Mouse (Mus musculus): ENCODE data around the gene Nlrp3.
A peak's percentile ranks its signal among the peaks of the same experiment; 100 is the strongest.

Gene Nlrp3

DNA sequence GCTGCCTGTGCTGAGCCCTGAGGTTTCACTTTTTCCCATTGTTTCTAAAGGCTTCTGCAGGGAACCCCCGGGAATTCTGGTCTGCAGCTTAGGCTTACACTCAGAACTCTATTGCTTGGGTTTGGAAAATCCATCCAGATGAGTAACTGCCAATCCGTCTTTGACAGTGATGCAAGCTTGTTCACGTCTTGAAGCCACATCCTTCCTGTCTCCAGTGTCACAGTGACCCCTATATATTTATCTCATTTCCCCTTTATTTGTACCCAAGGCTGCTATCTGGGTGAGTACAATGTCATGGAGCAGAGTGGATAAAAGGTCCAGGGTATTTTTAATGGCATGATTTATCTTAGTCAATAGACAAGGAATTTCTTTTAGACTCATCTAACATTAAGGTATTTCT, at the start of gene Nlrp3:
Gene Nlrp3, plus strand, starts transcription at position 245 of the 400 bp plus-strand sequence.
- DNase-seq (ENCODE audit: low spot score), result no peak

DNA sequence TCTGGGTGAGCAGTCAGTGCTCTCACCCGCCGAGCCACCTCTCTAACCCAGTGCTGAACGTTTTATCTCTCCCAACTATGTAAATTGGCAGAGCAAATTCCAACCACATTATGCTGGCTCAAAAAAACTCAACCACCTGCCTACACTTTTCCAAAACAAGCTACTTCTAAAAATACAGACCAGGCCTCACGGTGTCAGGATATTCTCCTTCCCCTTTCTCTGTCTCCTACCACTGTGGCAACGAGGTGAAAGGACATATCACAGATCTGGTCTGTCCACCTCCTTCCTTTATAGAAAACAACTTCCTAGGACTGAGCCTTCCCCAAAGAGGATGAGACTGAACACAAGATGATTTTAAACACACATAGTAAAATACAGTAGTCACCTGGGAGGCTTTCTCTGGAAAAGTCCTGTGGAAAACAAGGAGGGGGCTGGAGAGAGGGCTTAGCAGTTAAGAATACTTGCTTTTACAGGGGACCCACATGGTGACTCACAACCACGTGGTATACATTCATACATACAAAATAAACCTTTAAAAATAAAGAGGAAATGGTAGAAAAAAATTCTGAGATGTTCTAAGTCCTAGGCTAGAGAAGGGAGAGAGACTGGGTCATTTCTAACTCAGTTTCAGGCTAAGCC, 44.6 kb upstream of the Nlrp3 start:
- no peak for DNase-seq (ENCODE audit: low spot score)

GRCm38 (mm10) chr11:59497747-59498146, 43.6 kb upstream of the Nlrp3 start:
- no peak for DNase-seq (ENCODE audit: low spot score)

GRCm38 (mm10) chr11:59501978-59502700, 39.2 kb upstream of the Nlrp3 start:
- no peak for DNase-seq (ENCODE audit: low spot score)

DNA sequence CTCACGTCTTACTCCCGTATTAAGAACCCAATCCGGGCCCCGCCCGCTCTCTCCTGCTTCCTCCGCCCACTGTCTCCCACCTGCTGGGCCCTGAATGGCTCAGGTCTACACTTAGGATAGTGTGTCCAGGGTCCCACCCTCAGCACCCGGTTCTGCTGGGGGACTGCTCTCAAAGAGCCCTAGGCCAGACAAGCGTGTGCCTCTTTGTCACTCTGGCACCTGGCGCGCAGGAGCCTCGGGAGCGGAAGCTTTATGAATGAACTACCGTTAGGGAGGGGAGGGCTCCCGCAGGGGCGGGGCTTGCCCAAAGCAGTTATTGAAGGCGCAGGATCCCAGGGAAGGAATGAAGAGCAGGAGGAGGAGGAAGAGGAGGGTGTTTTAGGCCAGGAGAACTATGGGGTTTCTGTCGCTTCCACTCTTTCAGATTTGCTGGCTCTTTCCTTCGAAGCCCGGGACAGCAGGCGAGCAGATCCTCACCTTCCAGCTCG, 36.0 kb upstream of the Nlrp3 start:
- DNase-seq (ENCODE audit: low spot score), result peak; percentile 29

DNA sequence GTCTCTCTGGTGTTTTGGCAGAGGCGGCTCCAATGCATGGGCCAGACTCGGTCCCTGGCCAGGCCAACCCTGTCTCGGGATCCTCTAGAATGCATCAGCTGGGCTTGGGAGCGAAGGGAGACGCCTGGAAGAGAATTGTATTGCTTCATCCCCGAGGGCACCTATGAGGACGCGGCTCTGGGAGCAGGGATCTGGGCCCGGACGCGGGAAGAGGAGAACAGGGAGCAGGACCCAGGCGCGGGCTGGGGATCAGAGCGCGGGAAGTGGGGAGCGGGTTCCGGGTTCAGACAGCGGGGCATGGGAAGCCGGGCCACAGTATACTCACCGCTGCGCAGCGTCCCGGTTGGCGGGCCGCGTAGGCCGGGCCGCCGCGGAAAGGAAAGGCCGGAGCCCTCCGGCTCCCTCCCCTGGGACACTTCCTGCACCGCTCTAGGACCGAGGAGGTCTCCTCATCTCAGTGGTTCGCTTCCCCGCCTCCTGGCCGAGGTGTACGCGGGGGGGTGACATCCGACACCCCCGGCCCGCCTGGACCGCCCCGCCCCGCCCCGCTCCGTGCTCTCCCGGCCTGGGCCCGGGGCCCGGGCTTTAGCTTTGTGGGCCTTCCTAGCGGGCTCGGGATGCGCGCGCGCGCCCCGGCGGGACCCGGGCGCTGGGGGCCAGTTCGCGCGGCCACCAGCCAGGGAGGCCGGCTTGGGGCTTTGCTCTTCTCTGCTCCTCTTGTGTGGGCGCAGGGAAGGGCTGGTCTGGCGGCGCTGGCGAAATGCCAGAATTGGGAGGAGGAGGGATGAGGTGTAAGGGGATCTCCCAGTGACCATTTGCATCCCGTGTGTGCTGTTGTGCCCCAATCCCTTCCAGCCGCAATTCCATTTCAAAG, 35.3 kb upstream of the Nlrp3 start:
- peak; percentile 88 for DNase-seq (ENCODE audit: low spot score)

DNA sequence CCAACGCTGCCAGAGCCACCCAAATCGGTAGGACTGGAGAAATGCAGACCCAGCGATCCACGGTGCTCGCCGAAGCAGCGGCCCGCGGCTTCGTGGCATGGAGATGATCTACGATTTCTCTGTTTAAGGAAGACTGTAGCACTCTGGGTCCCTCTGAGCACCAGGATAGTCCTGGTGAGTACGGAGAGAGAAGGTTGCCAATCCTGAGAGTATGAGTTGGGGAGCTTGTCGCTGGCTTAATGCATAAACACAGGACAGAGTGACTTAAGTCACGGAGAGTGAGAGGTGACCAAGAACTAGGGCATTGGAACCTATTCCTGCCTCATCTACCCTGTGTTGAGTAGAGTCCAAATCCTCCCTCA, 34.7 kb upstream of the Nlrp3 start:
- no peak for DNase-seq (ENCODE audit: low spot score)

DNA sequence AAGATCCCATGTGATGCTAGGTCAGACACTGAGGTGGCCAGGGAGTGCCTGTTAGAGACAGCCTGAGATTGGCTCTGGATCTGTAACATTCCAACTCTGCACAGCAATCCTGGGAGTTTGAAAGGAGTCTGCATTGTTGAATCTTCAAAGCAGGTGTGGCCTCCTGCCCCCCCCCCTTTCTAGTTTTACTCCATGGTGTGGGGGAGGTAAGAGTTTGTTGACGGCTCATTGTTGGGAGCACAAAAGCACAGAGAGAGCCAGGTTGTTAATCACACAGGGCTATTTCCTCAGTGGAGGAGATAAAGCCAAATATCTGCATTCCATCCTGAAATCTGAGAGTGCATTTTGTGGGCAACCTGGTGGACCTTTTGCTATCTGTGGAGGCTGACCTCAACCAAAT, 29.8 kb upstream of the Nlrp3 start:
- no peak for DNase-seq (ENCODE audit: low spot score)

DNA sequence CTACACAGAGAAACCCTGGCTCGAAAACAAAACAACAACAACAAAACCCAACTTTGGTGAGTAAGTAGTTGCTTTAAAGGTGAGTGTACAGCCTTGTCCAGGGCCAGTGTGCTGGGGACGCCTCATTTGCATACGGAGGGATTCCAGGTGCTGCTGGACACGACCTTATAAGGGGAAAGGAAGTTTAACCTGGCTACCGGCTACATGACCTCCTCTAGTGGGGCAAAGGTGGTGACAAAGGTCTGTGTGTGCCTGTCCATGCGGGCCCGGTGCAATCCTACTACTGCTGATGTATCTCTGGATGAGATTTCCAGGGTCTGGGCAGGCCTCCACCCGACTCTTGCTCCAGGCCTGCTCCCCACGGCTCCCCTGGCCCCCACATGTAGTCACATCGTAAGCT, 28.6 kb upstream of the Nlrp3 start:
- no peak for DNase-seq (ENCODE audit: low spot score)

GRCm38 (mm10) chr11:59513556-59513955, 27.8 kb upstream of the Nlrp3 start:
- no peak for DNase-seq (ENCODE audit: low spot score)

DNA sequence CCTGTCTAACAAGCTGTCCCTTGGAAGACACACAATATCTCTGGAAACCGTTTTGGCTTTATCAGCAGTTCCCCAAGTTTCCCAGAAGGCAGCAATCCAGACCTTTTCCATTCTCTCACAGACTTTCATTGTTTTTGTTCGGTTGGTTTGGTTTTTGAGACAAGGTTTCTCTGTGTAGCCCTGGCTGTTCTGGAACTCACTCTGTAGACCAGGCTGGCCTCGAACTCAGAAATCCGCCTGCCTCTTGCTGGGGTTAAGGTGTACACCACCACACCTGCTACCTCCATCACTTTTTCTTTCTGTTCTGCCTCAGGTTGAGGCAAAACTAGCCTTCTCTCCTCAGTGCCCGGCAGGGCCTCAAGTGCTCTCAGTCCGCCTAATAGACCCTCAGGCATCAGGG, 27.0 kb upstream of the Nlrp3 start:
- no peak for DNase-seq (ENCODE audit: low spot score)

- no peak for DNase-seq (ENCODE audit: low spot score)
Measured at GRCm38 (mm10) chr11:59514789-59515188, 26.6 kb upstream of the Nlrp3 start.

- no peak for DNase-seq (ENCODE audit: low spot score)
Measured at GRCm38 (mm10) chr11:59517441-59517840, 23.9 kb upstream of the Nlrp3 start.

- no peak for DNase-seq (ENCODE audit: low spot score)
Measured at GRCm38 (mm10) chr11:59518226-59518625, 23.1 kb upstream of the Nlrp3 start.

- DNase-seq (ENCODE audit: low spot score), result no peak
Measured at GRCm38 (mm10) chr11:59519741-59520495, 21.4 kb upstream of the Nlrp3 start.

DNA sequence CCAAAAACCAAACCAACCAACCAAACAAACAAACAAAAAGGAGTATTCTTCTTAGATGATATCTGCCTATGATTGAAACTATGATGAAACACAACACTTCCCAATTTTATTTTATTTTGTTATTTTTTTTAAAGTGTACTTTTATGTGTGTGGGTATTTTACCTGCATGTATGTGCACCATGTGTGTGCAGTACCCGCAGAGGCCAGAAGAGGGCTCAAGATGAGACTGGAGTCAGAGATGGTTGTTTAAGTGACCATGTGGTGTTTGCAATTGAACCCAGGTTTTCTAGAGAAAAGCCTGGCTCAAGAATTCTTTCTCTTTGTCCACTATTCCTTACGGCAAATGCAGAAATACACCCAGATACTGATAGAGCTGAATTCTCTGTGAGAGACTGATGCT, 17.2 kb upstream of the Nlrp3 start:
- DNase-seq (ENCODE audit: low spot score), result no peak

- peak; percentile 77 for DNase-seq (ENCODE audit: low spot score)
Measured at GRCm38 (mm10) chr11:59525237-59525636, 16.1 kb upstream of the Nlrp3 start.

DNA sequence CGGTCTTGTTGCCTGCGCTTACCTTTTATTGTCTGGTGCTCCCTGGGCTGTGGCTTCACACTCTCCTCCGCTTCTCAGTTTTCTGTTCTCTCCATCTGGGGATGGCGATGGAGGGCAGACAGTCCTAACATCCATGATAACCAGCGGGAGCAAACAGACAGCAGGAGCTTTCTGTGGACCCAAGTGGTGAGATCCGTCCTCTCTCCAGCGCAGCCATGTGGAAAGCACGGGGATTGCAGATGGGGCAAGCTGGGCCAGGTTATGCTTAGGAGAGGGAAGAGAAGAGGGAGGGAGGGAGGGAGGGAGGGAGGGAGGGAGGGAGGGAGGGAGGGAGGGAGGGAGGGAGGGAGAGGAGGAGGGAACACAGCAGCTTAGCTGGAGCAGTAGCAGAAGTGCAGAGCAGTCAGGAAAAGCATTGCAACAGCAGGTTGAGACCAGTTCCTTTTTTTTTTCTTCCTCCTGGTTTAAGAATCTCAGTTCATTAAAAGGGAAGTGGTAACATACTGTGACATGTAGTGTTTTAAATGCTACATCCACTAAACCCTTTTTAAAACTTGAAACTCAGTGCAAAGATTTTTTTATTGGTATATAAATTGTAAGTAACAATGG, 14.8 kb upstream of the Nlrp3 start, which contains the start of gene Zkscan17:
Gene Zkscan17, minus strand, starts transcription at position 280 of the 609 bp plus-strand sequence.
- DNase-seq (ENCODE audit: low spot score), result no peak

DNA sequence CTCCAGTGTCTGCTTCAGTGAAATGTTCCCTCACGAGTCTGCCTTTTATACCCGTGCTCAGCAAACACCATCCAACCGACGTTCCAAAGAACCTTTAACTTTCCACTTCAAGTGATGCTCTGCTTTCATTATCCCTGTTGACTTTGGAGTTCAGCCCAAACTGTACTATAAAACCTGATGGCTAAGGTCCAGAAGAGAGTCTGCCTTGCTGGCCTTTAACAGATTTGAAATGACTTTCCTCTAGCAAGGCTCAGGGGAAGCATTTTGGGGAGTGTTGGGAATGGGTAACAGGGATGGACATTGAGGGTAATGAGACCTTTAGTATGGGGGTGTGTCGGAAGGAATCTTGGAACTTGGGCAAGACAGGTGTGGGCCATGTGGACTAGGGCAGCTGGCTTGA, 11.1 kb upstream of the Nlrp3 start:
- DNase-seq (ENCODE audit: low spot score), result no peak

DNA sequence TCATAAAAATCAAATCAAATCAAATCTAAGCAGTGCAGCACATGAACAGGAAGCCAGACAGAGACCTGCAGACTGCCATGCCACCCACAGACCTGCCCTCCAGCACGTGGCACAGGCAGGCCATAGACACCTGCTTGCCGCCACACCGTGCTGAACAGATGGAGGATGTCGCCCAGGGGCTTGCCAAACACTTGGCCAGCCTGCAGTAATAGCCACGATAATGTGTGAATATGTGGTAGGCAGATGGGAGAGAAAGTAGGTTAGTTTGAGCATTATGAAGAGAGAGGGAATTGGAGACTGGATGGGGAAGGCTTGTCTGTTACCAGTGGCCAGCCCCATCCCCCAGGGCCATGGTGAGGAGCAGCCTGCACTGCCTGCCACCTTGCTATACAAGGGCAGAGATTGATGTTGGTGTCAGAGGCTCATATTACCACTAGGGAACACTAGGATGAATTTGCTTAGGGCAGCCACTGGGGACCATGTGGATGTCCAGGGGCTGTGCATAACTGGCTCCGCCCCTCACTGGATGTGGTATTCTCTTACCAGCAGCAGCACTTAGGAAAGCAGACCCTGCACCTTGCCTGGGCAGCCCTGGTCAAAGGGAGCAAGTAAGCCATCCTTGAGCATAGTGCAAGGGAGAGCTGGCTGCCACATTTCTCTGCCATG, 10.4 kb upstream of the Nlrp3 start:
- no peak for DNase-seq (ENCODE audit: low spot score)

DNA sequence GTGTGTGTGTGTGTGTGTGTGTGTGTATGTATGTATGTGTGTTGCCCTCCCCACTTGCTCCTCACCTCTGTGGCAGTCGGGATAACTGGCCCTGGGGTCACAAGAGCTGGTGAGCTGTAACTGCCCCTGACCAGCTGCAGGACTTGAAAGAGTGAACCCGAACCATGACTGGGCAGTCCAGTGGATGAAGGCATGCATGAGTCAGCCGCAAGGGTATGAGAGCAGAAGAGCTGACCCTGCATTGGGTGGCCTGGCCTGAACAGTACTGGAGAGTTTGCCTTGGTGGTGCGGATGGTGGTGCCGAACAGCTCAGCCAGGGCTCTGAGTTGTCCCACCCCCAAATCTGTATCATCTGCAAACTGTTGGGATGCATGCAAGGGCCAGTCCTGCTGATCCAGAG, 9.8 kb upstream of the Nlrp3 start:
- no peak for DNase-seq (ENCODE audit: low spot score)
